Mouse (Mus musculus): Measurements from ENCODE around the gene Rsg1.

Rsg1 gene

DNA sequence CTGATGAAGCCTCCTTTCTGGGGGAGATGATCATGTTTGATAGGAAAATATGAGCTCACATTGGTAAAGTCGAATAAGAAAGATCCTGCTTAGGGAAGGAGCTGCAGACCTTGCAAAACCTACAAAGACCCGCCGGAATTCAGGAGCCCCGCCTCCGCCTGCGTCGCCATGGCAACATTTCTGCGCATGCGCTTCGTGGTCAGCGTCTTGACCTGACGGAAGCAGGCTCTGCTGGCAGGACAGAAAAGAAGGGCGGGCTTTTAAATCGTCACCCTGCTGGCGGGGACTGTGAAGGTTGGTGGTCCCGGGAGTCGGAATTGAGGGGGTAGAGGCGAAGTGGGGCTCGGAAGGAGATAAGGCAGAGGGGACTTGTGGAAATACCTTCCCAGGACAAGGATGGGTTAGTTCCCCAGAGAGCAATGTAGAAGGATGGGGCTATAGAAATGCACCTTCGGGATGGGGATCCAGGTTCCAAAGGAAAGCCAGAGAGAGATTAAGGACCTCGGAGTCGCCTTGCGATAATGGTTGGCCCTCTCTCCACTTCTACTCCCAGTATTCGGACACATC is at the start of gene Rsg1:
Gene Rsg1 (plus strand): TSS at position 187 of the 567 bp plus-strand sequence.
- DNase-seq (ENCODE audit: low read depth, low spot score), result peak; percentile 93

DNA sequence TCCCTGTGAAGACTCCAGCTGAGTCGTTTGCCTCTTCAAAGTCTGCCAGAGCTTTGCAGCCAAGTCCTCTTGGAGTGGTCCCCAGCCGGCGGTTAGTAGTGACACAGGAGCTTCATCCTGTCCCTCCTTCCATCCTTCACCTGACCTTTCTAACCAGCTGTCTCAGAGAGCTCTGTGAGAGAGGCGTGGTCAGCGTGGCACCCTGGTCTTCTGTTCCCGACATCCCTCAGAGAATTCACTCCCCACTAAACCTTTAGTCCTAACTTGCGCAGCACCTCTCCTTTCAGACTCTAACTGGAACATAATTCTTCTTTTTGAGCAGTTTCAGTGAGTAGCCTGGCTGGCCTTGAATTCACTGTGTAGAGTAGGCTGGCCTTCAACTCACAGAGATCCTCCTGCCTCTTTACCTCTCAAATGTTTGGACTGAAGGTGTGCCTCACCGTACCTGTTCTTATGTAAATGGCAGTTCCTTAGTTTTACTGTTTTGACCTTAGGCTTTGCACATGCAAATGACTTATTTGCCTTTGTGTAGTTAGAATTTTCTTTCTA is 47.9 kb upstream of the Rsg1 start:
- peak; percentile 98 for DNase-seq (ENCODE audit: low read depth, low spot score)

DNA sequence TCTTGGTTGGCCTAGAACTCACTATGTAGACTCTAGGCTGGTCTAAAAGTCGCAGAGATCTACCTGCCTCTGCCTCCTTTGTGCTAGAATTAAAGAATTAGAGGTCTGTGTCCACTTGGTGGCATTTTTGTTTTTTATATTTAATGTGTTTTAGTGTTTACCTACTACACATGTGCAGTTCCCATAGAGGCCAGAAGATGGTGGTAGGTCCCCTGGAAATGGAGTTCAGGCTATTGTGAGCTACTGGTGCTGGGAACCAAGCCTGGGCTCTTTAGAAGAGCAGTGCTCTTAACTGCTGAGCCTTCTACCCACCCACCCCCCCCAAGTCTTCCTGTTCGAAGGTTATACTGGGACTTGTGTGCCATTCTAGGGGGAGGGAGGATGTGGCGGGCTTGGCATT is 46.6 kb upstream of the Rsg1 start:
- peak; percentile 81 for DNase-seq (ENCODE audit: low read depth, low spot score)

DNA sequence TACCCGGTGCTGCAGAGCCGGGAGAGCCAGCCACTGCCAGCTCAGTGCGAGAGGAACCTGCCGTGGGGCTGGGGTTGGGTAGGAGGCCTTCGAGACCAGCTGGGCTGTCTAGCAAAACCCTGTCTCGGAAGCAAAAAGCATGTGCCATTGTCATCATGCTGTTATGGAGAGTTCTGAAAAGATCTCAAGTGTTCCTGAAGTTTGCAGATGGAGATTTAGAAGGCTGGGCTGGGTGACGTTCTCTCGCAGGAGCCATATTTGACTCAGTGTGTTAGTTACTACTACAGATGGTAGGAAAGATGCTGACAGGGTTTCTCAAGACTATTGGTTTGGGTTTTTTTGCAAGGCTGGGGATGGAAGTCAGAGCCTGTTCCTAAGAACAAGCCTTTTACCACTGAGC is 41.6 kb upstream of the Rsg1 start:
- DNase-seq (ENCODE audit: low read depth, low spot score), result no peak

DNA sequence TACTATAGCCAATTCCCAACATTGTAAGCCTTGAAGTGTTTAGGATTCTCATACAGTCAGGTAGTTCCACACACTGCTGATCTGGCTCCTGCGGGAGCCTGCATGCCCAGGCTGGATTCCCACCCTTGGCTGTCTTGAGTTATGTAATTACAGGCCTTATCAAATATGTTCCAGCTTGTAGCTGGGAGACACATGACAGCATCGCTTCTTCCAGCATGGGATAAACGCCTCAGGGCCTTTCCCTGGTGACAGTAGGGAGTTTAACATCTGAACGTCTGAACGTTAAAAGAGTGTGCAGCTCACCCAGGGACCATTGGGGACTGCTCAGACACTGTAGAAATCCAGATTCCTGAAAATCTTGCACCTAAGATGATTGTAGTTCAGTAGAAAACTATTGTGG is 38.0 kb upstream of the Rsg1 start:
- no peak for DNase-seq (ENCODE audit: low read depth, low spot score)

DNA sequence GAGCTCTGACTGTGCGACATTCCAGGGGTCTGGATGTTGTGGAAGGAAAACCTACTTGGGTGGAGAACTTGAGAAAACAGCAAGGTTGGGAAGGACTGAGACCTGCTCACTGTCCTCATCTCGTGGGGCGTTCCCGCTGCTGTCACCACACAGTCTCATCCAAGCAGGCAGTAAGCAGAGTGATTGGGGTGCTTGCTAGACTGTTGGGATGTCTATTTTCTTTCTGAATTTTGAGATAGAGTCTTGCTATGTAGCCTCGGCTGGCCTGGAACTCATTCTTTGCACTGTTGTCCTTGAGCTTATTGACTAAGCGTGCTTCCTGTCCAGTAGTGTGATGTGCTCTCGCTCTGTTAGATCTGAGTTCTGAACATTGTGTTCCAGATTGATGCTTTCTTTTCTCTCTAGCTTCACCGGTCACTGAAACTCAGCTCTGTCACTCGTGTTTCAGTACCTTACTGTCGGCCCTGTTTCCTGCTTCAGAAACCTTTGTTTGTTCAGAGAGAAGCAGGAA is 37.4 kb upstream of the Rsg1 start:
- DNase-seq (ENCODE audit: low read depth, low spot score), result no peak

DNA sequence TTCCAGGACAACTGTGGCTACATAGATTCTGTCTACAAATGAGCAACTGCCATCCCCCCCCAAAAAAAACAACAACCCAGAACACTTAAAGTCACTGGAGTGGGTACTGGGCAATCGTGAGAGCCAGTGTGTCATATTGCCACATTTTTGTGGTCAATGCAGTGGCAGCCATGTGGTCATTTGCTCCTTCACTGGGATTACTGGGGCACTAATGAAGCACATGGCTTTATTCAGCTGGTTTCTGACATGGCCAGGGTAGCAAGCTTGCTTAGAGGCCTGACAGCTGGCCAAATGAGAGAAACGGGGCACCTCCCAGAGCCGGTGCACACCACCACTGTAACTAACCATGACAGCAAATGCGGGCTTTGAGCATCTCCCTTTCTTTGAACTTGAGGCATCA is 35.3 kb upstream of the Rsg1 start:
- DNase-seq (ENCODE audit: low read depth, low spot score), result no peak

DNA sequence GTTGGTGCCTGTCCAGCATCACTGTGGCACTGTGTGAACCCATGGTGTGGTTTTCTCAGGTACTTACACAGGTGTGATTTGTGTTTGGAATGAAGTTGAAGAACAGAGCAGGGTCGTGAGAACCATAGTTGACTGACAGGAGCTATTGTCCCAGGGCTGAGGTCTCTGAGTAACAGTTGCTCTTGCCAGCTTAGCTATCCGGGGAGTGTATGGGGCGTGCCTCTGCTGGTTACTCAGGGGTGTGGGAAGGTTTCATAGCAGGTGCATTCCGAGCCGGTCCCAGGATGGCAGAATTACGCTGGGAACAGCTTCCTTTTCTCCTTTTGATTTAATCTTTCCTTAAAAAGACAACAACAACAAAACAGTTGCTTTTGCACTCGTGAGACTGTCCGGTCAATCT is 32.9 kb upstream of the Rsg1 start:
- no peak for DNase-seq (ENCODE audit: low read depth, low spot score)

DNA sequence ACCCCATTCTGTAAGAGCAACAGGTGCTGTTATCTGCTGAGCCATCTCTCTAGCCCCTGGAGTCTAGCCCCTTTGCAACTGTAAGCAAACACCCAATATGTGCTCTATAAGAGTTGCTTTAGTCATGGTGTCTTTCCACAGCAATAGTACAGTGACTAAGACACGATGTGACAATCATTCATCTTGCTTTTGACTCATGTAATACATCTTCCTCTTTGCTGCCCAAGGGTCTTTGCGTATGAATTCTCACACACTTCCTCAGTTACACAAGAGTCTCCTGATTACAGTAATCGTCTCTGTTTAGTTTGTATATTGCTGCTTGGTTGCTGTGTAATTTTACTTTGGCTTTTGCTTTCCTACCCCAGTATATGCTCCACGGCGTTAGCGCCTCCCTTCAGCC is 31.8 kb upstream of the Rsg1 start:
- DNase-seq (ENCODE audit: low read depth, low spot score), result no peak

DNA sequence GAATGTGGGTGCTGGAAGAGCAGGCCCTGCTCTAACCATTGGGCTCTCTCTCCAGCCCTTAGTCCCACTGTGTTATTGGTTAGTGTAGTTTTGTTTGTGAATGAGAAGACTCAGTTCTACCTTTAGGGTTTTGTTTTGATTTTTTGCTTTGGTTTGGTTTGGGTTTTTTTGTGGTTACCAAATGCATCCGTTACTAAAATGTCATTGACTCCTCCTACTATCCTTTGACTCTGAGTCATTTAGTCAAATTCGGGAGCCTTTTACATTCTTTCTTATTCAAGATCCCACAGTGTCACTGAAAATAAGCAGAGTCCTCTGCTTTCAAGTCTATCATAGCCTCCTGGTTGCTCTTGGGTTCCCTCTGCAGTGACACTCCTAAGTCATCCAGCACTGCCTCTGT is 29.8 kb upstream of the Rsg1 start:
- no peak for DNase-seq (ENCODE audit: low read depth, low spot score)

DNA sequence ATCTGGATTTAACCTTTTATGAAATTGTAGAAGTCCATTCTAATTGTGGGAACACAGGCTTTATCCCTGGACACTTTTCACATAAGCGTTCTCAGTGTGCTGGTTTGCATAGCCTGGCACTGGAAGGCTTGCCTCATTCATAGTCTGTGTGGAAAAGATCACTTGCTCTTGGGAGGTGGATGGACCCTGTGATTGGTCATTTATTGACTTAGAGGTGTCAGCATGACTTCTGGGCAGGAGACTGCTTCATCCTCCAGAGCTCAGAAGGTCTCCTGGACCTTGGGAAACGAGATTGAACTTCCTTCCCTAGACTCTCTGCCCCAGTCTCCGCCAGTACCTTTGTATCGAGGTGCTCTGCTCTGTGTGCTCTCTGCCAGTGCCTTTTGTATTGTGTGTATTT is 29.3 kb upstream of the Rsg1 start:
- DNase-seq (ENCODE audit: low read depth, low spot score), result no peak

DNA sequence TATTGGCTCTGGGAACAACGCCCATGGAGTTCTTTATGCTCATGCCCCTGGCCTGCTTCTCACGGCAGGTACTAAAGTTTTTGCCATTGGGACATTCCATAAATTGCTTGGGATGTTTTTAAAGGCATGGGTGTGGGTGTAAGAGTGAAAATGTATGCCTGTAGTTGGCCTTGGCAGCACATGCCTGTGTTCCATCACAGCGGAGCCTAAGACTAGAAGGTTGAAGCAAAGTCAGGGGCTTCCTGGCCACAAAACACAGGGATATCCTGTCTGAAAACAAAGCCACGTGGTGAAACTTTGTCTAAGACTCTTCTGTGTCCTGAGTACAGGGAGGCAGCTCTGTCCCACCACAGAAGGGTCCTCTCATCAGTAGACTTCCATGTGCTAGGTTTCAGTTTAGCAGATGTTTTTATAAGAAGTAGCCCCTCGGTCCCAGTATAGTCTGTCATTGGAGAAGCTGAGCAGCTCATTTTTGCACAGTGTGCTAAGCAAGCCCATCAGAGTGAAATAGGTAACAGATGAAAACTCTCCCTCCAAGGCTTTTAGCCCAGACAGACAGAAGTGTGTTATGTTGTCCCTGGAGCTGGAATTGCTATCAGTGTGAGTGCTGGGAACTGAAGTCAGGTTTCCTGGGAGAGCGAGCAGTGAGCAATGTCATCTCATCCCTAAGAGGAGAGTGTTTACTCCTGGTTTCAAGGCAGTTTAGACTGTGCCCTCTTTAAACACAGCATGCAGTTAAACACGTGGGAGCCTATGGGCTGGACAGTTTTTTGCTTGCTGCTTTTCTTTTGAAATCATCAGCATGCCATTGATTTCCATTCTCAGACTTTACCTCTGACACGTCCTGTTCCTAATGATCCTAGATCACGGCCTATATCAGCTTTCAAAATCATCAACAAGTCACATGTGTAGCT is 26.6 kb upstream of the Rsg1 start:
- no peak for DNase-seq (ENCODE audit: low read depth, low spot score)

DNA sequence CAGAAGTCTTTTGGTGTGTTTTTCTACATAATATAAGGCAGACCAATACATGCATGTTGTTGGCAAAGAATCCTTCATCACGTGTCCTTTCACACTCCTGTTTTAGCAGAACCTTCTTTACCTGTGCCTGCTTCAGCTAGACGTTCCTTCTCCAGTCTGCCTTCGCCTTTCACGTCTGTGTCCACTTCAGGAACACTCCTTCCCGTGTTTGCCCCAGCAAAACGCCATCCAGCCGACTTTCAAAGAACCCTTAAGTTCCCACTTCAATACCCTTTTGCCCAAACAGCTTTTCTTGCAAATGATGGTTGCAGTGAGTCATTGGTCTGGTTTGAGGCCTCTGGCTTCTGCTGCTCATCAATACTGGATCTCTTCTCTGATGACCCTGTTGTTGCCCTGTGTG is 22.5 kb upstream of the Rsg1 start:
- no peak for DNase-seq (ENCODE audit: low read depth, low spot score)

DNA sequence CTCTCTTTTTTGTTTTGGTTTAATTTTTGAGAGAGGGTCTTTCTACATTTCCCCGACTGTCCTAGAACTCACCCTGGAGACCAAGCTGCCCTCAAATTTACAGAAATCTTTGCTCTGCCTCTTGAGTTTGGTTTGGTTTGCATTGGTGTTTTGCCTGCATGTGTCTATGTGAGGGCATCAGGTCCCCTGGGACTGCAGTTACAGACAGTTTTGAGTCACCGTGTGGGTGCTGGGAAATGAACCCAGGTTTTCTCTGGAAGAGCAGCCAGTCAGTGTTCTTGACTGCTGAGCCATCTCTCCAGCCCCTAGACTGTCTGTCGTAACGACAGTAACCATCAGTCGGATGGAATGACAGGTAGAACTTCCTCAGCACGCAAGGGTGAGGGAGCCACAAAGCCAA is 19.2 kb upstream of the Rsg1 start:
- no peak for DNase-seq (ENCODE audit: low read depth, low spot score)

DNA sequence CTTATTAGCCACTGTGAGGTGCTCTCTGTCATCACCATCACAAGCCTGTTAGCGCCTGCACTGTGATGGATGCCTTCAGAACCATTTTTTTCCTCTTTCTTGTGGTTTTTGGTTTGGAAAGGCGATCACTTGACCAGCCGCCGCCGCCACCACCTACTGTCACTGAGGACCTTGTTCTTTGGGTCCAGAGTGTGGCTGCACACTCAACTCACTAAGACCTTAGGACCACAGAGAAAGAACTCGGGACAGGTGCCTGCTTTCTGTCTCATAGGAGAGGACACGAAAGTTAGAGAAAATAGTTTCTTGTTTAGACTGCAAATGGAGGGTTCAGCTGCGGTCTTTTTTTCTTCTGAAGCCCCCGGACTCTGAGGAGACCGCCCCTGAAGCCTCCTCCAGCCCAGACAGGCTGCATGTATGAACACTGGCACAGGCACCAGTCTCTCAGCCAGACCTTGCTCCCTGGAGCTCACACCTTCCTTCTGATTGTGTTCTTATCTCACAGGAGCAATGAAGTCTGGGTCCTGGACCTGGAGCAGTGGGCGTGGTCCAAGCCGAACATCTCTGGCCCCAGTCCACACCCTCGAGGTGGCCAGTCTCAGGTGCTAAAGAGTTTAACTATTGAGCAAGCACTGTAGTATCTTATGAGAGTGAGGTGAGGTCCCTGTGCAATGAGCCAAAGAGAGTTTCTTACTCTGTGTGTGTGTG is 16.6 kb upstream of the Rsg1 start:
- DNase-seq (ENCODE audit: low read depth, low spot score), result peak; percentile 55

DNA sequence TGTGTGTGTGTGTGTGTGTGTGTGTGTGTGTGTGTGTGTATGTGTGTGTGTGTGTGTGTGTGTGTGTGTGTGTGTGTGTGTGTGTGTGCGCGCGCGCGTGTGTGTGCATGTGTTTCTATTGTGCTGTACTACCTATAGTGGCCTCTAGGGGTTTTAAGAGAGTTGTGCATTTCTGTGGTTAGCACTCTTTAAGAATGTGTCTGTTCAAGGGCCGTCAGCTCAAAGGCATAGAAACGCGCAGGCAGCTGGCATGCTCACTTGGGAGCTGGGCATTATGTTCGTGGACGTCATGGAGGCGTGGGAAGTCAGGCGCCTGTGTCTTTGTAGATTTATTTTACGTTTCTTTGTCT is 16.1 kb upstream of the Rsg1 start:
- DNase-seq (ENCODE audit: low read depth, low spot score), result peak; percentile 73

DNA sequence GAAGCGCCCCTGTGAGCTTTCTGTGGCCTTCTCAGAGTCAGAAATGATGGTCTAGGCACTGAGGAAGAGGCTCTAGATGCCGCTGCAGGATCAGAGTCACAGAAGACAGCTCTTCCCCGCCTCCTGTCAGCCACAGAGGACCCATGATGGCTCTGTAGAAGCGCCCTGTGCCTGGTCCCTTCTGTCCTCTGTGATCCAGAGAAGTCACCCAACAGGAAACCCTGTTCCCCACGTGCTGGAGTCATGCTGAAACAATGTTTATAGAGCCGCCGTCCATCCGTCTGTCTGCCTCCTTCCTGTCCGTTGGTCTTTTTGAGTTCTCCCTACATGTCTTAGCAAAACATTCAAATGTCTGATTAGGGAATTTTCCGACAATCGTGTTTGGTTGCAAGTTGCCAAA is 12.8 kb upstream of the Rsg1 start:
- no peak for DNase-seq (ENCODE audit: low read depth, low spot score)

DNA sequence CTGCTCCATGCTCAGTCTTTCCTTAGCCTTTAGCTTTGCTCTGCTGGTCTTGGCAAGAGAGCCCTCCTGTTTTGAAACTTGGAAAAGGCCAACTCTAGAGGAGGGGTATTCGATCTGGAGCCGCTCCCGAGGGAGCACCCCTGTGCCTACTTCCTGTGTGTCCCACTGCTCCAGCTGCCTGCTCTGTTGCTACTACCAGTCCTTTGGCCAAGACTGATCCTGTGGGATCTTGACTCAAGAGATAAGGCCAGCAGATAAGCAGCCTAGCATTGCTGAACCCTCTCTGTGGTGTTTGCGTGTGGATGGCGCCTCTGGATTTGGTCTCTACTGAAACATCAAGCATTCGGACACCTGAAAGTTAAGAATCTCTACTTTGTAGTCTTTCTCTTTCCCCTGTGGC is 11.6 kb upstream of the Rsg1 start:
- DNase-seq (ENCODE audit: low read depth, low spot score), result no peak

DNA sequence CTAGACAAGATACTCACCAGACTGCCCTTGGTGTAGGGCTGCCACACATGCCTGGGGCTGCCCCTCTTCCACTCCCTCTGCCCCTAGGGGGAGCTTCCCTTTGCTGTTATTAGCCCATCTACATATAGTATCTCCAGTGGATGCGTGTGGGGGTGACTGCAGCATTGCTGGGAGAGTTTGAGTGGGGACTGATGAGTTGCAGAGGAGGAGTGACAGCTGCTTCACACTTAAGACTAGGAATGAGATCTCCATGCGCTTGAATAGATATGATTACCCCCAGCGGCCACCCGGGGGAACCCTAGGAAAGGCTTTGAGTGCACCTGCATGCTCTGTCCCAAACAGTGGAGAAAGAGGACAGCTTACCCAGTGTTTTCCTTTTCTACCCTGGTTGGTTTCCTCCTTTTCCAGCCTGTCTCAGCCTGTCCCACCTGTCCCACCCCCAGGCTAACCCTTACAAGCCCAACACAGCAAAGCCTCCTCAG is 9.1 kb upstream of the Rsg1 start:
- DNase-seq (ENCODE audit: low read depth, low spot score), result peak; percentile 77

DNA sequence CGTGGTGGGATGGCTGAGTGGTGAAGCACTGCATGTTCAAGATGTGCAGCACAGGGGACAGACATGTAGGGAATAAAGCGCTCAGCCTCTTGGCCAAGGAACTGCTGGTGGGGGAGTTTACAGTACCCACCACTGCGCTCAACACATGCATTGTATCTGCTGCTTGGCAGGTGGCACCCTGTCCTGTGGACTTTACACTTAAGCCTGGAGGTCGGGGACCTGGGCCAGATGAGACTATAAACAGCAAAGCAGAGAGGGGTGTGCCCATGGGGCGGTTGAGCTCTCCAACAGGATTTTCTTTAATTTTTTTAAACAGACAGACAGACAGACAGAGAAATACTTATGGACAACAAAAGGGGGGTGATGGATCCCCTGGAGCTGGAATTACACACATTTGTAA is 6.7 kb upstream of the Rsg1 start:
- DNase-seq (ENCODE audit: low read depth, low spot score), result no peak

DNA sequence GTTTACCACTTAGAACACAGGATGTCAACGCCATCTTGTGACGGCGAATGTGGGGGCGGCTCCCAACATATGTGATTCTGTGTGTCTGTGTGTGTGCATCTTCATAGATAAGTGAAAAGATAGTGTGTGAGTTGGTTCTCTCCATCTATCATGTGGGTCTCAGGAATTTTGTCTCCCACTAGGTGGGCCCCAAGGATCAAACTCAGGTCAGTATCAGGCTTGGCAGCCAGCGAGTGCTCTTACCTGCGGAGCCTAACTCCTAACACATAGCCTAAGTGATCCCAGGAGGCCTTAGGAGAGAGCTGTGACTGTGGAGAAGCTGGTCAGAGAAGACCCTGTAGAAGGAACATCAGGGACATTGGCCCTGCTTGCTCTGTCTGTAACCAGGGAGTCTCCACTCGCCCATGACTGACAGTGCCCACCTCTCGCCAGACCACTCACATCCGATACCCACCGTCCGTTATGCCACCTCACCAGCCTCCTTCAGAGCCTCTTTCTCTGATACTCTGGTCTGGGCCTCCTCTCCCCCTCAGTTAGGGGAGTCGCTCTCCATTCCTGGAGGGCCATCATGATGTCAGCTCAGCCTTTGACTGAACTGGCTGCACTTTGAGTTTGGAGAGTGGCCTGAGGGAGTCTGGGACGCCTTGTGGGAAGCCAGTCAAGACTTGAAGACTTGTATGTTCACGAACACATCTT is 3.1 kb upstream of the Rsg1 start:
- no peak for DNase-seq (ENCODE audit: low read depth, low spot score)

DNA sequence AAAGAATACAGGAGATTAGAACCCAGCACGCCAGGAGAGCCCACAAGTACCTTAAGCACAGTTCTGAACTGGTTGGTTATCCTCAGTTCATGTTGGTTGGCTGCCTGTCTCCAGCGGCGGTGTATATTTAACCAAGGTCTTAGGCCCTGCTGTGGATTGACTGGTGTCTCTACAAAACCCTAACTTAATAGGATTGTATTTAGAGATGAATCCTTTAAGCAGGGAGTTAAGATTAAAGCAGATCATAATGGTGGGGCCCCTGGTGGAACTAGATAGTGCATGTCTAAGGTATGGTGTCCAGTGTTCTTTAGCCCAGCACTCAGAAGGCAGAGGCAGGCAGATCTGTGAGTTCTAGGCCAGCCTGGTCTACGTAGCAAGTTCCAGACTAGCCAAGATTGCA is 2.1 kb upstream of the Rsg1 start:
- DNase-seq (ENCODE audit: low read depth, low spot score), result no peak

All from R1 (cell line).